Mouse (Mus musculus): Measurements from ENCODE around the gene Tmem127.
"Not testable (repeated sequence)": the region's sequence is repeated elsewhere in the genome, so short reads cannot be mapped to it uniquely, and the experiment has no call there.

The Tmem127 gene

DNA sequence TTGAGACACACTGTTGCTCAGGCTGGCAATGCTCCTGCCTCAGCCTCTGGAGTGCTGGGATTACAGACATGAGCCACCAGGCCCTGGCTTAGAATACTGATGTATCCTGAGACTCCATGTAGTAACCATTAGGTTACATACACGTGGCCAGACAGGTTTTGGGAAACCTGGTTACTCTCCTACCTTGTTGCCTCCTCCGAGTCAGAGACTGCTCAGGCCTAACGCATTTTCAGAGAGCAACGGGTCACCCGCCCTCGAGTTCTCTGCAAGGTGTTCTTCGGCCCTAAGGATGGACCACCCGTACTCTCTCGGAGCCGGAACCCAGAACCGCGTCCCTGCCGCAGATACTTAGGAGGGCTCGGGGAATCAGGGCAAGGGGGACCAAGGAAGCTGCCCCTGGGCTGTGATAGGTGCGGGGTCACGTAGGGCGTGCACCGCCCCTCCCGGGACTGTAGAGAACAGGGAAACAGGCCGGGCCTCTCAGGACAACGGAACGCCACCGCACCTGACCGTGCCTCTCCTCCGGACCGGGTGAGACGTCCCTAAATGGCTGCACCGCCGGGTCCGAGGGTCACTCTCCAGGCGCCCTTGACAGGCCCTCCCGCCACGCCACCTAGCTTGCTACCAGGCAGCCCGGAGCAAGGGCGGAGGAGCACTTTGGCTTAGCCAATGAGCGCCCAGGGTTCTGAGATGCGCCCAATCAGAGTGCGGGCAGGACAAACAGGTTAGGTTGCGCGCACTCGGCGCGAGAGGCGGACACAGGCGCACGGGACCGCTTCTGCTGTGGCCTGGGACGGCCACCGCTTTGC, 22.0 kb downstream of the Tmem127 start, which contains the start of gene Stard7:
Stard7 (plus strand) TSS at position 728 of the 809 bp plus-strand sequence.
- peak; percentile 97 to 98 for DNase-seq

GRCm38 (mm10) chr2:127270300-127271041, 22.8 kb downstream of the Tmem127 start:
- DNase-seq: peak; percentile 86 to 88

GRCm38 (mm10) chr2:127271042-127271515, 23.4 kb downstream of the Tmem127 start:
- peak in 1 of 2 experiments; percentile 28 for DNase-seq

GRCm38 (mm10) chr2:127272049-127272448, 24.3 kb downstream of the Tmem127 start:
- not testable (repeated sequence) for DNase-seq

DNA sequence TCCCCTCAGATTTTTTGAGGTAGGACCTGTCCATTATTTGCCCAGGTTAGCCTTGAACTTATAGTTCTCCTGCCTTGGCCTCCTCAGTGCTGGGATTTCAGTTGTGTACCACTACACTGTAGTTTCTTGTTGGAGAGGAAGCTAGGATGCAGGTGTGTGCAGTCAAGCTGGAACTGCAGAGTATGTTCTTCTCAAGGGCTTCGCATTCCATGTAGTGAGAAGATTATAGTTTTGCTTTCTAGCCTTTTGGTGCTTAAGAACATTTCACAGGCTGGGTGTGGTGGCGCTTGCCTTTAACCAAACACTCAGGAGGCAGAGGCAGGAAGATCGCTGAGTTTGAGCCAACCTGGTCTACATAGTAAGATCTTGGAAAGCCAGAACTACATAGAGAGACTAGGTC, 25.1 kb downstream of the Tmem127 start:
- no peak for DNase-seq

DNA sequence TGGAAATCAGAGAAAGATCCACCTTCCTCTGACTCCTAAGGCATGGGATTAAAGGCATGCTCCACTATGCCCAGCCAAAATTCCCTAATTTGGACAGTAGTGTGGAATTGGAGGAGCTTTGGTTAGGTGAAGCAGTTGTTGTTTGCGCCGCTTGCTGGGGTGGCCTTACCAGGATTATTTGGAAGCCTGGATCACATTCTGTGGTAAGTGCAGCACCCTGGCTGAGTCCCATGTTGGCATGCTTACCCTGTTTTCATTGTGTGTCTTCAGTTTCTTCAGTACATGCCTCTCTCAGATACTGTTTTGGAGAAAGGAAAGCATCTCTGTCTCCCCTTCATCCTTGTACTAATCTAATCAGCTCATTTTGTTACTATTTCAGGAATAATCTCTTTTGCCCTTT, 26.9 kb downstream of the Tmem127 start:
- no peak for DNase-seq

DNA sequence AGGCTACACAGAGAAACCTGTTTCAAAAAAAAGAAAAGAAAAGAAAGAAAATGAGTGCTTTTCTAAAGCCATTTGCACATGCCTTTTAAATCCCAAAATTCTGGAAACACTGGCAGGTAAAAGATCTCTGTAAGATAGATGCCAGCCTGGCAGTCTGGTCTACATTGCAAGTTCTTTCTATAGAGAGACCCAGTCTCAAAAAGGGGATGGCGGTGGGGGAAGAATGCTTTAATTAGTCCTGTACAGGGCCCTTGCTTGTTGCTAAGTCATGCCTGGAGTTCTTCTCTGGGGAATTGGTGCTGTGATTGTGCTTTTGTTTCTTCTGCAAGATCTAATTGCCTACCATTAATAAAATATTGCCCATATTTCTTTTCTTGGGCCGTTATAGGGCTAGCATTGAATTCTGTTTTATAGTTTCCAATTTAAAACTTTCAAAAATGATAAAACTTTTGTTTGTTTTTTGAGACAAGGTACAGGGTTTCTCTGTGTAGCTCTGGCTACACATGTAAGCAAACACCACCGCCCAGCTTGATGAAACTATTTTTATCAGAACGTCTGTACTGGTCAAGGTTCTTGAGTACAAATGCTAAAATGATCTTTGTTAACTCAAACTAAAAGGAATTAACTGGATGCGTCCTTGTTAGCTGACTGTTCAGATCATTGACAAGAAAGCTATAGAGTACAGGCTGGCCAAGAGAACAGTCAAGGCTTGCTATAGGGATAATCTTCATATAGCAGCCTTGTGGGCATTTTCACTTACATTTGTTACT, 28.0 kb downstream of the Tmem127 start:
- no peak for DNase-seq

DNA sequence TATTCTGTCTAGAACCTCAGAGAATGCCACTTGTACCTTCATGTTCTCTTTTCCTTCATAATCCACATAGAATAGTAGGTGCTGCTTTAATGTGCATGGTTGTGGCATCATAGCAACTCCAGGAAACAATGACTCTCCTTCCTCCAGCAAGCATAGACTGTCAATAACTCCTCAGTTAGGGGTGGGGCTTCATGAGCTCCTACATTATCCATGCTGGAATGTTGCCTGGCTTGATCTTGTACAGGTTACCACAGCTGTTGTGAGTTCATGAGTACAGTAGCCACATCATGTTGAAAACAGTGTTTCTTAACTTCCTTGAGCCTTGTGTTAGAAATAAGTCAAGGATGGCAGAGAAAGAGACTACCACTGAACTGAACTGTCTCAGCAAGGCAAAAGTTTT, 30.5 kb downstream of the Tmem127 start:
- DNase-seq: peak in 1 of 2 experiments; percentile 32

DNA sequence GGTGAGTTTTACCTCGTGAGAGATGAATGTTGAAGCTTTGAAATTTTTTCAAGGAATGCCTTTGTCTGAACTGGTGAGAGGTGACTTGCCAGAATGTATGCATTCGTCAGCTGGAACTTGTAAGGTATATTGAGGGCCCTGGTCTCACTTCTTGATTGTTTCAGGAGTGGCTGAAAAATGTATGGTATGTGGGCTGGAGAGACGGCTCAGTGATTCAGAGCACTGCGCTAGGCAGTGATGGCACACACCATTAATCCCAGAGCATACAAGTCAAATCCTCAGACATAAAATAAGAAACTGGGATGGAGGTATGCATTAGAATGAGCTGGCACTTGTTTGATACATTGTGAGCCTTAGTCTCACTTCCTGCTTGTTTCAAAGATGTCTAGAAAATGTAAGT, 44.5 kb downstream of the Tmem127 start:
- no peak for DNase-seq

DNA sequence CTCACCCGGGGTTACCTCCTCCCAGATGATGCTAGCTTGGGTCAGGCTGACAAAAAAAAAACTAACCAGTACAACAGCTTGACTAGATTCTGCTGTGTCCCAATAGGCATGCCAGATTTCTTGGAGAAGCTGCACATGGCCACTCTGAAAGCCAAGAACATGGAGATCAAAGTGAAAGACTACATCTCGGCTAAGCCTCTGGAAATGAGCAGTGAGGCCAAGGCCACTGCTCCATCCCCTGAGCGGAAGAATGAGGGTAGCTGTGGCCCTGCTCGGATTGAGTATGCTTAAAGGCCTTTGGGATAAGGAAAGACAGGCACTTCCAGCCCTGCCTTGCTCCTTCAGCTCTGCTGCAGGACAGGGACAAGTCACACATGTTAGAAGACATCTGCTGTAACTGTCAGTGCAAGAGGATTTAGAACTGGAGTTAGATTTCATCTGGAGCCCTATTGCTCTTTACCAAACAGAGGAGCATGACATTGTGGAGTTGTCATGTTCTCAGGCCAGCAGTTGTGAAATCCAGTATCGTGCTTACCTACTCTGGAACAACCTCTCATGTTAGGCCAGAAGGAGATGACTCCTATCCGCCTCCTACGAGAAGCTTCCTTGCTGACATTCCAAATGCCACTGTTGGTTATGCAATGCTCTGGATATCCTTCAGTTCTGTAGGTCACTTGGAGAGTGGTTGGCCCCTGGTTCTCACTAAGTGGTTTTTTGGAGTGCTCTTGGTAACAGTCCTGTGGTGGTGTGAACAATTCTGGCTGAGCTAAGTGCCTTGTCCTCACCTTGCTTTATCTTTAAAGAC, 49.5 kb downstream of the Tmem127 start:
- peak; percentile 16 to 52 for DNase-seq

GRCm38 (mm10) chr2:127298056-127298455, 50.3 kb downstream of the Tmem127 start:
- no peak for DNase-seq

DNA sequence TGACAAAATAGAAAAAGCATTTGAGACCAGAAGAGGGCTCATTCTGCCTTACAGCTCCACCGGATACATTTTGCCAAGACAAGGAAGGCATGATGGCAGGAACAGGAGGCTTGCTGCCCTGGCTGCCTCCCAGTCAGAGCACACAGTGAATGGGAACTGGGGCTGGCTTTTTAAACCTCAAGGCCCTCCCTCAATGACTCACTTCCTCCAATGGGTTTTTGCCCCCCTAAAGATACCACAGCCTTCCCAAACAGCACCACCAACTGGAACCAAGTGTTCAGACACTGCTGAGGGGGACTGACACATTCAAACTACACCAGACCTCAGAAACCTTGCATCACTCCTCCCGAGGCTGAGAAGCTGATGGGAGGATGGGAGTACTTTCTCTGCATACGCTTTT, 53.0 kb downstream of the Tmem127 start:
- no peak for DNase-seq

GRCm38 (mm10) chr2:127301883-127302282, 54.2 kb downstream of the Tmem127 start:
- DNase-seq: no peak

DNA sequence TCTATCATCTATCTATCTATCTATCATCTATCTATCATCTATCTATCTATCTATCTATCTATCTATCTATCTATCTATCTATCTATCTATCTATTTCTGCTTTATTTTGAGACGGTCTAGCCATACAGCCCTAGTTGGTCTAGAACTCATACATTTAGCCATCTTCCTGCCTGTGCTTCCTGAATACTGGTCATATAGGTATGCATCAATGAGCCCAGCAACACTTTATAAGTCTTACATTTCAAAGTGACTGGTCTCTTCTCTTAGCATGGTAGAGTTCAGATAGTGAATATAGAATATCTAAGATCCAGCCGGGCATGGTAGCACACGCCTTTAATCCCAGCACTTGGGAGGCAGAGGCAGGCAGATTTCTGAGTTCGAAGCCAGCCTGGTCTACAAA, 56.5 kb downstream of the Tmem127 start:
- DNase-seq: not testable (repeated sequence)

DNA sequence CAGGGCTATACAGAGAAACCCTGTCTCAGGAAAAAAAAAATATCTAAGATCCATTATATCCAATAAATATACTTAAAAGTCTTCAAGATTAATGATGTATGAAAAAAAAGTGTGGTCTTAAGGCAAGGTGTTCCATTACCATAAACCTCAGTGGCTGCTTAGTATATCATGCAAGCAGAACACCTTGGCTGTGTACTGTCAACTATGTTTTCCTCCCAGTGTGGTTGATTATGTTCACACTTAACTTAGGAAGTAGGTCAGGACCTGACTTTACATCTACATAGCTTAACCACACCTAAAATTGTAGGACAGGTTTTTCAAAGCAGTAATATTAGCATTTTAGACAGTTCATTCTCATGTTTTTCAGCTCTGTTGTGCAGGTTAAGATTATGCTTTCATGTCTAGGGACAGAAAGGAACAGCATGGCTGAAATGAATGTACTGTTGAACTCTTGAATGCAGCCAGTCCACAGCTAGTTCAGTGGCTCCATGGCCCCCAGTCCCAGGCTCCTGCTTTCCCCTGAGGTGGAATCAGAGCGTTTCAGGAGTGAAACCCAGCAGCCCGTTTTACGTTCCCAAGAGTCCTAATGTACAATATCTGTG, 57.0 kb downstream of the Tmem127 start:
- no peak for DNase-seq

DNA sequence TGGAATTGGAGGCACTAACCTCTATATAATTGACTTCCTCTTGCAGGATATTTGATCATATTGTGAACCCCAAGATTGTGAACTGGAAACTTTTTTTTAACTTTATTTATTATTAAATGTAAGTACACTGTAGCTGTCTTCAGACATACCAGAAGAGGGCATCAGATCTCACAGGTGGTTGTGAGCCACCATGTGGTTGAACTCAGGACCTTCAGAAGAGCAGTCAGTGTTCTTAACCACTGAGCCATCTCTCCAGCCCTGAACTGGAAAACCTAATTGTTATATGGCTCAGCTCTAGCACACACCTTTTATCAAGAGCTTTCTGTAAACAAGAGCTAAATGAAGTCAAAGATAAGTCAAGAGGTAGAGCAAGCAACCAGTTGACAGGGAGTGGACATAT, 58.4 kb downstream of the Tmem127 start:
- no peak for DNase-seq

- no peak for DNase-seq
Observed at GRCm38 (mm10) chr2:127307179-127307578, 59.5 kb downstream of the Tmem127 start.

DNA sequence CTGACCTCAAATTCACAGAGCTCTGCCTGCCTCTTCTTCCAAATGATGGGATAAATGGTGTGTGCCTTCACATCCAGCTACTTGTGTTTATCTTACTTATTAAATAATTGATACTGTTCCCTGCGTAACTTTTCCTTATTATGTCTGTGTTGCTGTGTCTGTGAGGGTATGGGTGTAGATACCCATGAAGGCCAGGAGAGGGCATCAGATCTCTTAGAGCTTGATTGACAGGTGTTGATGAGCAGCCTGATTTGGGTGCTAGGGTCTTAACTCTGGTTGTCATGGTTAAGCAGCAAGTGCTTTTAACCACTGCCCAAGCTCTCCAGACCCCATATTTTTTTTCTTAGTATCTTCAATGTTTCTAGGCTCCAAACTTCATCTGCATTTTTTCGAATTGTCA, 61.0 kb downstream of the Tmem127 start:
- DNase-seq: no peak

GRCm38 (mm10) chr2:127310246-127310645, 62.5 kb downstream of the Tmem127 start:
- no peak for DNase-seq

GRCm38 (mm10) chr2:127310685-127311084, 63.0 kb downstream of the Tmem127 start:
- DNase-seq: no peak

All from lung, adult 18-20 months (tissue).